Mouse (Mus musculus): ENCODE measurements around the gene Ntn3. TPM values are rescaled to one million over a fixed set of nuclear protein-coding genes. Genes with fewer than 3 reads are reported as not detected.
A peak's percentile ranks its signal among the peaks of the same experiment; 100 is the strongest.

Ntn3 gene
- polyA plus RNA-seq (2016; fragmentation: Nextera tagmentation; extraction: Ambion mirVana) = 4.8 and 7.3 TPM in 2 replicates

- Histone ChIP-seq H3K4me3 (peak within 1 kb of the TSS; percentile 79), H3K4me1 (replicated peaks) (peaks cover 84% of the 10 kb centered on the region), H3K27ac (peak within 1 kb of the TSS; percentile 92), H3K9me3 (no peaks in the 10 kb centered on the region), H3K27me3 (ENCODE audit: insufficient read depth, poor library complexity, severe bottlenecking) (peaks cover 48% of the 10 kb centered on the region), H3K36me3 (peaks cover 1% of the 10 kb centered on the region; the same call in 1 of the 2 replicates)
- peak; percentile 83 for DNase-seq (ENCODE audit: low spot score)
- 1% methylated on average over 43 of the region's 43 CpGs for WGBS
Measured at GRCm38 (mm10) chr17:24209043-24209915, at the start of gene Ntn3. TSS of gene Ntn3 (minus strand) at chr17:24209531.

- no peaks in the 10 kb centered on the region for H3K4me1 ChIP-seq (replicated peaks)
- H3K27ac ChIP-seq = no peak overlapping the region
- H3K36me3 ChIP-seq = no peaks in the 10 kb centered on the region
- no peaks in the 10 kb centered on the region for H3K27me3 ChIP-seq (ENCODE audit: insufficient read depth, poor library complexity, severe bottlenecking)
- no peak for DNase-seq (ENCODE audit: low spot score)
- WGBS = 83% methylated on average over 4 of the region's 4 CpGs
- H3K4me3 ChIP-seq = no peak overlapping the region
- no peaks in the 10 kb centered on the region for H3K9me3 ChIP-seq
Measured at GRCm38 (mm10) chr17:24258981-24259380, 49.6 kb upstream of the Ntn3 start.

GRCm38 (mm10) chr17:24252329-24252728 lies 43.0 kb upstream of the Ntn3 start:
- Histone ChIP-seq H3K36me3 (peaks cover 25% of the 10 kb centered on the region), H3K4me3 (peak overlapping the region; percentile 84; the same call in 1 of the 2 replicates), H3K27ac (peak overlapping the region; percentile 97), H3K9me3 (0 out of 2 replicates have a peak, but pooled peaks cover 4% of the 10 kb centered on the region), H3K27me3 (ENCODE audit: insufficient read depth, poor library complexity, severe bottlenecking) (no peaks in the 10 kb centered on the region), H3K4me1 (replicated peaks) (peaks cover 17% of the 10 kb centered on the region)
- 94% methylated on average over 2 of the region's 2 CpGs for WGBS
- DNase-seq (ENCODE audit: low spot score) = no peak

- H3K4me1 ChIP-seq (replicated peaks) = peaks cover 17% of the 10 kb centered on the region
- DNase-seq (ENCODE audit: low spot score) = peak; percentile 98
- WGBS = under 1% methylated on average over 48 of the region's 48 CpGs
- H3K27ac ChIP-seq = peak within 1 kb of the TSS; percentile 97
- H3K27me3 ChIP-seq (ENCODE audit: insufficient read depth, poor library complexity, severe bottlenecking) = no peaks in the 10 kb centered on the region
- peaks cover 33% of the 10 kb centered on the region for H3K36me3 ChIP-seq
- peak within 1 kb of the TSS; percentile 84 for H3K4me3 ChIP-seq
- 0 out of 2 replicates have a peak, but pooled peaks cover 4% of the 10 kb centered on the region for H3K9me3 ChIP-seq
Measured at GRCm38 (mm10) chr17:24251320-24252069, 42.2 kb upstream of the Ntn3 start, which contains the start of gene Ccnf. TSS of gene Ccnf (minus strand) at chr17:24251484.

GRCm38 (mm10) chr17:24250988-24251319 lies 41.6 kb upstream of the Ntn3 start:
- no peak for DNase-seq (ENCODE audit: low spot score)
- H3K36me3 ChIP-seq = peaks cover 38% of the 10 kb centered on the region
- peak overlapping the region; percentile 84 for H3K4me3 ChIP-seq
- H3K27me3 ChIP-seq (ENCODE audit: insufficient read depth, poor library complexity, severe bottlenecking) = no peaks in the 10 kb centered on the region
- 0 out of 2 replicates have a peak, but pooled peaks cover 4% of the 10 kb centered on the region for H3K9me3 ChIP-seq
- H3K4me1 ChIP-seq (replicated peaks) = peaks cover 17% of the 10 kb centered on the region
- WGBS = 0% methylated on average over 32 of the region's 32 CpGs
- H3K27ac ChIP-seq = peak overlapping the region; percentile 97

- H3K4me3 ChIP-seq = no peak overlapping the region
- H3K4me1 ChIP-seq (replicated peaks) = peaks cover 17% of the 10 kb centered on the region
- no peaks in the 10 kb centered on the region for H3K27me3 ChIP-seq (ENCODE audit: insufficient read depth, poor library complexity, severe bottlenecking)
- no peak overlapping the region for H3K27ac ChIP-seq
- H3K36me3 ChIP-seq = peaks cover 57% of the 10 kb centered on the region
- no peak for DNase-seq (ENCODE audit: low spot score)
- 90% methylated on average over 2 of the region's 2 CpGs for WGBS
- peaks cover 16% of the 10 kb centered on the region for H3K9me3 ChIP-seq
Measured at GRCm38 (mm10) chr17:24248641-24249040, 39.3 kb upstream of the Ntn3 start.

- WGBS = 95% methylated on average over 8 of the region's 8 CpGs
- H3K27me3 ChIP-seq (ENCODE audit: insufficient read depth, poor library complexity, severe bottlenecking) = no peaks in the 10 kb centered on the region
- H3K4me1 ChIP-seq (replicated peaks) = no peaks in the 10 kb centered on the region
- no peak overlapping the region for H3K4me3 ChIP-seq
- DNase-seq (ENCODE audit: low spot score) = no peak
- no peak overlapping the region for H3K27ac ChIP-seq
- H3K36me3 ChIP-seq = peaks cover 96% of the 10 kb centered on the region
- peaks cover 17% of the 10 kb centered on the region for H3K9me3 ChIP-seq
Measured at GRCm38 (mm10) chr17:24244061-24244460, 34.7 kb upstream of the Ntn3 start.

GRCm38 (mm10) chr17:24243311-24243969 lies 34.1 kb upstream of the Ntn3 start:
- 83% methylated on average over 4 of the region's 4 CpGs for WGBS
- DNase-seq (ENCODE audit: low spot score) = peak; percentile 25
- H3K27ac ChIP-seq = no peak overlapping the region
- no peaks in the 10 kb centered on the region for H3K27me3 ChIP-seq (ENCODE audit: insufficient read depth, poor library complexity, severe bottlenecking)
- H3K4me1 ChIP-seq (replicated peaks) = no peaks in the 10 kb centered on the region
- H3K4me3 ChIP-seq = no peak overlapping the region
- peaks cover 17% of the 10 kb centered on the region for H3K9me3 ChIP-seq
- H3K36me3 ChIP-seq = peaks cover 96% of the 10 kb centered on the region

- H3K9me3 ChIP-seq = no peaks in the 10 kb centered on the region
- no peak overlapping the region for H3K27ac ChIP-seq
- H3K27me3 ChIP-seq (ENCODE audit: insufficient read depth, poor library complexity, severe bottlenecking) = no peaks in the 10 kb centered on the region
- no peaks in the 10 kb centered on the region for H3K4me1 ChIP-seq (replicated peaks)
- DNase-seq (ENCODE audit: low spot score) = no peak
- 96% methylated on average over 7 of the region's 7 CpGs for WGBS
- H3K36me3 ChIP-seq = peaks cover 100% of the 10 kb centered on the region
- H3K4me3 ChIP-seq = no peak overlapping the region
Measured at GRCm38 (mm10) chr17:24236921-24237320, 27.6 kb upstream of the Ntn3 start.

GRCm38 (mm10) chr17:24236479-24236878 lies 27.1 kb upstream of the Ntn3 start:
- Histone ChIP-seq H3K4me3 (no peak overlapping the region), H3K4me1 (replicated peaks) (no peaks in the 10 kb centered on the region), H3K36me3 (peaks cover 100% of the 10 kb centered on the region), H3K27ac (no peak overlapping the region), H3K27me3 (ENCODE audit: insufficient read depth, poor library complexity, severe bottlenecking) (no peaks in the 10 kb centered on the region), H3K9me3 (no peaks in the 10 kb centered on the region)
- 97% methylated on average over 1 of the region's 1 CpGs for whole genome bisulfite sequencing
- no peak for DNase-seq (ENCODE audit: low spot score)

- H3K27me3 ChIP-seq (ENCODE audit: insufficient read depth, poor library complexity, severe bottlenecking) = no peaks in the 10 kb centered on the region
Measured at GRCm38 (mm10) chr17:24227941-24228340, 18.6 kb upstream of the Ntn3 start.

GRCm38 (mm10) chr17:24226721-24227120 lies 17.4 kb upstream of the Ntn3 start:
- Histone ChIP-seq H3K27me3 (ENCODE audit: insufficient read depth, poor library complexity, severe bottlenecking) (no peaks in the 10 kb centered on the region), H3K27ac (no peak overlapping the region), H3K36me3 (peaks cover 95% of the 10 kb centered on the region), H3K4me3 (no peak overlapping the region), H3K9me3 (no peaks in the 10 kb centered on the region), H3K4me1 (replicated peaks) (no peaks in the 10 kb centered on the region)
- no peak for DNase-seq (ENCODE audit: low spot score)
- WGBS = 93% methylated on average over 8 of the region's 8 CpGs

More at GRCm38 (mm10) chr17:24227941-24228340, 18.6 kb upstream of the Ntn3 start:
- no peak for DNase-seq (ENCODE audit: low spot score)
- H3K9me3 ChIP-seq = no peaks in the 10 kb centered on the region
- H3K36me3 ChIP-seq = peaks cover 100% of the 10 kb centered on the region
- H3K27ac ChIP-seq = no peak overlapping the region
- WGBS = 89% methylated on average over 7 of the region's 7 CpGs
- H3K4me3 ChIP-seq = no peak overlapping the region
- H3K4me1 ChIP-seq (replicated peaks) = no peaks in the 10 kb centered on the region

Data from hindbrain, embryonic 10.5 days (tissue).